Mouse (Mus musculus) MEL (cell line): ENCODE results near the gene Slc25a41.

Experiments
- CTCF ChIP-seq, 3 experiments: IDR thresholded peaks in 2 of 3; conservative IDR thresholded peaks in 1 of 3; 2 replicates each; pipeline ENCODE4 v1.5.1; 2011 to 2012; ENCODE audit warnings: low read length in 3 of 3, low read depth in 2 of 3, mild to moderate bottlenecking in 2 of 3, improper control_type of control experiment in 1 of 3, inconsistent platforms in 1 of 3, mixed read lengths in 1 of 3, moderate library complexity in 1 of 3; ENCODE audit not compliant: control insufficient read depth in 1 of 3, insufficient read depth in 1 of 3, poor library complexity in 1 of 3, severe bottlenecking in 1 of 3
- GABPA ChIP-seq: IDR thresholded peaks from 2 replicates; pipeline ENCODE4 v1.6.1; 2012; ENCODE audit warnings: low read depth, mild to moderate bottlenecking, inconsistent platforms, low read length, improper control_type of control experiment, moderate library complexity
- JUND ChIP-seq: IDR thresholded peaks from 2 replicates; pipeline ENCODE4 v1.6.1; 2011; ENCODE audit warnings: low read depth, mild to moderate bottlenecking, improper control_type of control experiment, low read length
- MAX ChIP-seq: IDR thresholded peaks from 2 replicates; pipeline ENCODE4 v1.6.1; 2011; ENCODE audit warnings: low read length, improper control_type of control experiment
- POLR2A ChIP-seq, 2 experiments: IDR thresholded peaks; 2 replicates each; pipeline ENCODE4 v1.6.1; 2011 to 2012; ENCODE audit warnings: low read length in 2 of 2, mild to moderate bottlenecking in 2 of 2, control low read depth in 1 of 2, improper control_type of control experiment in 1 of 2, low read depth in 1 of 2, moderate library complexity in 1 of 2; ENCODE audit not compliant: control insufficient read depth in 1 of 2, insufficient read depth in 1 of 2, poor library complexity in 1 of 2
- SIN3A ChIP-seq: IDR thresholded peaks from 2 replicates; pipeline ENCODE4 v1.6.1; 2012; ENCODE audit warnings: low read length, improper control_type of control experiment, inconsistent platforms
- TBP ChIP-seq: IDR thresholded peaks from 2 replicates; pipeline ENCODE4 v1.8.0; 2011; ENCODE audit warnings: low read depth, low read length, improper control_type of control experiment
- USF1 ChIP-seq: IDR thresholded peaks from 2 replicates; pipeline ENCODE4 v1.6.1; 2014; ENCODE audit warnings: low read depth, mild to moderate bottlenecking, inconsistent platforms, low read length, improper control_type of control experiment, moderate library complexity
- ZC3H11A ChIP-seq: IDR thresholded peaks from 2 replicates; pipeline ENCODE4 v1.6.1; 2012; ENCODE audit warnings: low read depth, mild to moderate bottlenecking, inconsistent platforms, low read length, improper control_type of control experiment

DNA sequence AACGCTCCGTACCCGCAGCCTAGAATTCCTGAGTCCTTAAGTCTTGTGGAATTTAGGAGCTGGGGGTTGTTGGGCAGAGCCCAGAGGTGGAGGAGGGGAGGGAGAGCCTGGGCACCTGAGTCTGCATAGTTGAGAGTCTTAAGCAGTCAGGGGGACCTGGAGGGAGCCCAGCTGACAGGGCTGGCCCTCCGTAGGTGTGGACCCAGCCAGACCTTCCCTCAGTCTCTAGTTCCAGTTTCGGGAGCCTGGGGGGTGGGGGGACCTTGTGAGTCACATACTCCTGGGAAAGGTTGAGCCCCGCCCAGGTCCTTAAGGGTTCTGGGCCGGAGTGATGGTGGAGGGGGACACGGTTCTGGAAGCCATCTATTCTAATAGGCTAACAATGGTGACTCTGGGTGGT lies 21.6 kb upstream of the Slc25a41 start:
- TF ChIP-seq ZC3H11A = no peak
- no peak for TF ChIP-seq JUND
- TF ChIP-seq USF1 = no peak
- TF ChIP-seq POLR2A (IDR thresholded peaks at IDR 0.05; ENCODE audit: control insufficient read depth in 1 of 2, insufficient read depth in 1 of 2, low read depth in 1 of 2, low read length in 2 of 2, poor library complexity in 1 of 2) = no peak
- TF ChIP-seq MAX = no peak
- TF ChIP-seq CTCF (IDR thresholded peaks at IDR 0.05 in 2 of 3, conservative IDR thresholded peaks at IDR 0.05 in 1 of 3; ENCODE audit: control insufficient read depth in 1 of 3, insufficient read depth in 1 of 3, low read depth in 2 of 3, low read length in 3 of 3, poor library complexity in 1 of 3, severe bottlenecking in 1 of 3) = no peak
- no peak for TF ChIP-seq GABPA
- no peak for TF ChIP-seq TBP
- no peak for TF ChIP-seq SIN3A
